Mouse (Mus musculus) megakaryocyte, embryonic 14.5 days (primary cell): ENCODE measurements around the gene Ppp4r4. TPM values are rescaled to one million over a fixed set of nuclear protein-coding genes. Genes with fewer than 3 reads are reported as not detected.

Experiments
- H3K27me3 ChIP-seq: replicated peaks from 2 replicates; pipeline ENCODE3; 2012; ENCODE audit warnings: inconsistent platforms
- H3K36me3 ChIP-seq: replicated peaks from 2 replicates; pipeline ENCODE3; 2012; ENCODE audit warnings: low read length, inconsistent platforms, mixed read lengths
- H3K4me1 ChIP-seq: 2 replicates; pipeline ENCODE4 v1.6.1; 2012; ENCODE audit warnings: inconsistent platforms
- H3K4me3 ChIP-seq: replicated peaks from 2 replicates; pipeline ENCODE3; 2012; ENCODE audit warnings: moderate library complexity, mild to moderate bottlenecking, inconsistent platforms
- H3K9me3 ChIP-seq: 2 replicates; pipeline ENCODE4 v1.6.1; 2012; ENCODE audit warnings: inconsistent platforms
- FLI1 ChIP-seq: IDR thresholded peaks from 2 replicates; pipeline ENCODE4 v1.6.1; 2012; ENCODE audit warnings: low read length, inconsistent platforms, mixed read lengths
- GATA1 ChIP-seq: IDR thresholded peaks from 3 replicates; pipeline ENCODE4 v1.6.1; 2012; ENCODE audit warnings: mixed read lengths, low read length, inconsistent platforms, borderline replicate concordance
- polyA plus RNA-seq: library from polyadenylated mRNA; stranded (reverse); fragments of >175 nt; gene quantifications from 2 replicates; pipeline ENCODE4 v1.2.3, GENCODE M21; 2012; ENCODE audit warnings: low replicate concordance; ENCODE audit not compliant: insufficient read depth

The Ppp4r4 gene
- polyA plus RNA-seq, 1 experiment, result not detected

DNA sequence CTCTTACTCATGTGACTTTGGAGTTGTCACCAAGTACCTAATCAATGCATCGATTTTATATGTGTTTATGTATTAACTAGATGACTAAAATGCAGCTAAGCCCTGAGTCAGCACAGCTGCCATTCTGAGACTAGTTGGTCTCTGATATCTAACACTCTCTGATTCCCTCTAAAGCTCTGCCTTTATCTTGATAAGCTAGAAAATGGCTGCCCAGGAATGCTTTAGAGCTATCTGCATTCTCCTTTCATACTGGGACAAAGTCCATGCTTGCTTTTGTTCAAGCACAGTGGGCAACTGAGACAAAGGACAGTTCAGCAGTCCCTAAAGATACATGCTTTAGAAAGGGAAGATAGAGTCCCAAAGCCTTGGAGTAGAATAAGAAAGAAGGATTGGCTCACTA, 83.1 kb downstream of the Ppp4r4 start:
- no peak for TF ChIP-seq FLI1
- TF ChIP-seq GATA1, result no peak
- no peaks in the 10 kb centered on the region for H3K36me3 ChIP-seq
- peaks cover 1% of the 10 kb centered on the region for H3K27me3 ChIP-seq
- no peaks in the 10 kb centered on the region for H3K4me1 ChIP-seq
- H3K4me3 ChIP-seq, result no peak overlapping the region
- H3K9me3 ChIP-seq, result peaks cover 8% of the 10 kb centered on the region

DNA sequence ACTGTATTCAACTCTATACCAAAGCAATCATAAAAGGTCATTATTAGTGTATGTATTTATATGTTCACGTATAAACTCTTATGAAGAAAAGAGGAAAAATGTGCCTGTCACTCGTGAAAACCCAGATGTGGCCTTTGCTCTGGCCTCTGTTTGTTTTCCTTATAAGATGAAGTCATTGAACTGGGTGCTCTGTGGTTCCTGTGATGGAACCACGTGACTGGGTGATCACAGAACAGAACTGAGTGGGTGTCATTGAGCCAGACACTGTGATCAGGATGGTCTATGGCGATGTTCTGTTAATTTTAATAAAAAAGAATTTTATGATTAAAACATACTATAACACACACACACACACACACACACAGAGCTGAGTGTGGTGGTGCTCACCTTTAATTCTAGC, 83.7 kb downstream of the Ppp4r4 start:
- Histone ChIP-seq H3K9me3 (peaks cover 8% of the 10 kb centered on the region), H3K4me1 (no peaks in the 10 kb centered on the region), H3K27me3 (no peaks in the 10 kb centered on the region), H3K36me3 (no peaks in the 10 kb centered on the region), H3K4me3 (no peak overlapping the region)
- TF ChIP-seq GATA1 (no peak), FLI1 (no peak)

DNA sequence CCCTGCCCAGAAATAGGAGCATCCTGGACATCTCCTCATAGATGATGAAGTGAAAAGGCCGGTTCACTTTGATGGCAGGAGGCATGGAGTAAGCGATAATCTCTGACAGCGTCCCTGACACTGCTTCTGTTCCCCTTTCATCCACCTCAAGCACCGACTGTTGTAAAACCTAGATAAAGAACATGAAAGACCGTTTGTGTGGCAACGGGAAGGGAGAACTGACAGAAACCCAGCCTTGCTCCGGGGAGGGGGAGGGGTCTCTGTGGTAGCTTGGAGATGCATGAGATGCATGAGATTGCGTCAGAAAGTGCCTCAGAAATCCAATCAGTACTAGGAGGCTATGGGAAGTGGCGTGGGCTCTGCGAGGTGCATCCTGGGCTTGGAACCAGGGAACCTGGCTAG, 84.8 kb downstream of the Ppp4r4 start:
- Histone ChIP-seq H3K27me3 (no peaks in the 10 kb centered on the region), H3K36me3 (no peaks in the 10 kb centered on the region), H3K4me1 (no peaks in the 10 kb centered on the region), H3K4me3 (no peak overlapping the region), H3K9me3 (peaks cover 8% of the 10 kb centered on the region)
- TF ChIP-seq FLI1 (no peak), GATA1 (no peak)

DNA sequence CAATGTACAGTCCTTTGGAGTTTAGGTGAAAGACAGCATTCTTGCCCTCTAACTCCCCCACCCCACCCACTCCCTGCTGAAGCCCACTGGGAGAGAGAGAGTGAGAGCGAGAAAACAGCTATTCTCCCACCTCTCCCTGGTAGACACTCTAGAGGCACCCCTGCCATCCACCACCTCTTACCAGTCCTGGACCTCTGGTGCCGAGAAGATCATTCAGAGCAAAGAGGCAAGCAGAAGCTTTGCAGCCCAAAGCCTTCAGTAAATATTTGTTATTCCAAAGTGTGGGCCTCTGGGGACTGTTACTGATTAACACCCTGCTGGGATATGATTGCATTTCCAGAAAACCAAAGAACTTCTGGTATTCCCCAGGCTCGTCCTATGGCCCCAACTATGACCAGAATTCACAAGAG, 99.1 kb downstream of the Ppp4r4 start, which contains the start of gene Serpina10:
Serpina10 (minus strand) TSS at position 242 of the 410 bp plus-strand sequence.
- peaks cover 40% of the 10 kb centered on the region for H3K9me3 ChIP-seq
- TF ChIP-seq GATA1 (no peak), FLI1 (no peak)
- H3K4me1 ChIP-seq, result no peaks in the 10 kb centered on the region
- no peak within 1 kb of the TSS for H3K4me3 ChIP-seq
- H3K27me3 ChIP-seq, result no peaks in the 10 kb centered on the region
- no peaks in the 10 kb centered on the region for H3K36me3 ChIP-seq

DNA sequence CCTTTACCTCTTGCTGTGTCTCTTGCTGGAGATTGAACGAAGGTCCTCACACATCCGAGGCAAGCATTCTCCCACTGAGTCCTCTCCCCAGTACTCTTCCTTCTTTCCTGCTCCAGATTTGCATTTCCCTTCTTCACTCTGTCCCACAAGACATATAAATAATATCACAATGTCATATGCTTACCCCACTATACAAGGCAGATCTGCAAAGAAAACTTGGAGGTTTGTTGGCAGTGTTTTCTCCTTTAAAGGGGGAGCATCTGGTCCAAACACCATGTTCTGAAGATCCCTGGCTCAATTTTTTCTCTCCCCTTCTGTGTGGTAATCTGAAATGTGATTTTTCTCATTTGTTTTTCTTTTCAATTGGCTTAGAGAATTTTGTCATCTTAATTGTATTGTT, 102.3 kb downstream of the Ppp4r4 start:
- peaks cover 31% of the 10 kb centered on the region for H3K9me3 ChIP-seq
- no peaks in the 10 kb centered on the region for H3K27me3 ChIP-seq
- TF ChIP-seq FLI1 (no peak), GATA1 (no peak)

DNA sequence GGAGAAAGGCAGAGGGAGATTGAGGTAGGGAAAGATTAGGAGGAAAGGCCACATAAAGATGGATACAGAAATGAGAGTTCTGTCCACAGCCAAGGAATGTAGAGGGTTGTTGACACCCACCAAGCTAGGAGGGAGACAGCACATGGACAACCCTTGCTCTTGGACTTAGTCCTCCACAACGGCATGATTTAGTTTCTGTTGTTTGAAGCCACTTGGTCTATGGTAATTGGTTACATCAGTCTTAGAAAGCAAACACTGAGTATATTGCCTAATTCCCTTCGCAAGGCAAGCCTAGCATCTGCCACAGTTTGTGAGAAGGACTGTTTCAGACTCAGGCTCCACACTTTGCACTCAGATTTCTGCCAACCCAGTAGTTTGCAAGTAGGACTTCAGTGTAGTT, 103.8 kb downstream of the Ppp4r4 start:
- Histone ChIP-seq H3K36me3 (no peaks in the 10 kb centered on the region), H3K4me3 (no peak overlapping the region), H3K4me1 (no peaks in the 10 kb centered on the region), H3K27me3 (no peaks in the 10 kb centered on the region), H3K9me3 (peaks cover 17% of the 10 kb centered on the region)
- TF ChIP-seq GATA1 (no peak), FLI1 (no peak)

More for the DNA sequence above, 102.3 kb downstream of the Ppp4r4 start:
- no peaks in the 10 kb centered on the region for H3K36me3 ChIP-seq
- H3K4me3 ChIP-seq, result no peak overlapping the region
- no peaks in the 10 kb centered on the region for H3K4me1 ChIP-seq

DNA sequence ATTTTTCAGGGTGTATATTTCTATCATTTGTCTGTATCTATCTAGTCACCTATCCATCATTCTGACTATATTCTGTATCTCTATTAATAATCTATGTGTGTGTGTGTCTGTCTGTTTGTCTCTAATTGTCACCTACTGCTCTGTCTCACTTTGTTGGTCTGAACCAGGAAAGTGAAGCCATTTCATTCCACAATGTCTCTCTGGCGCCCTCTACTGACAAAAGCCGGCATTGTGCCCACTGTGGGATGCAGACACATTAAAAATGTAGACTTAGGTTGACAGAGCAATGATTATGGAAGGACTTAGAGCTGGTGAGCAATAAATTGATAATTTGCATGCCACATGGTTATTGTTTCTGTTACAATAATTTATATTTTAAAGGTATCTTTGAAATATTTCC, 111.3 kb downstream of the Ppp4r4 start:
- TF ChIP-seq GATA1 (no peak), FLI1 (no peak)
- H3K27me3 ChIP-seq, result no peaks in the 10 kb centered on the region
- no peaks in the 10 kb centered on the region for H3K36me3 ChIP-seq
- no peak overlapping the region for H3K4me3 ChIP-seq
- H3K9me3 ChIP-seq, result no peaks in the 10 kb centered on the region
- no peaks in the 10 kb centered on the region for H3K4me1 ChIP-seq

DNA sequence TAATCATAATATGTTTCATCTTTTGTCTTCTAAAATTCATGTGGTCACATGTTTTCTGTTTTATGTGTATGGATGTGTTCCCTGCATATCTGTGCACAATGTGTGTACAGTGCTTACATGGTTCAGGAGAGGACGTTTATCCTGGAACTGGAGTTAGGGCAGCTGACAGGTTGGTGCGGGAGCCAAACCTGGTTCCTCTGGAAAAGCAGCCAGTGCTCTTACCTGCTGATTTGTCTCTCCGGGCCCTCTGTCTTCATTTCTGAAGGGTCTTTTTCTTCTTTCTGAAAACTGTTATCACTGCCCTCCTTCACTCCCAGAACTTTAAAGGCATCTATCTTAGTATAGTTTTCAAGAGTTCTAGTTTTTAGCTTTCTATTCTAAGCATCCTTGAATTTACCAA, 111.7 kb downstream of the Ppp4r4 start:
- no peaks in the 10 kb centered on the region for H3K27me3 ChIP-seq
- H3K4me1 ChIP-seq, result no peaks in the 10 kb centered on the region
- no peaks in the 10 kb centered on the region for H3K9me3 ChIP-seq
- no peak overlapping the region for H3K4me3 ChIP-seq
- TF ChIP-seq GATA1 (no peak), FLI1 (no peak)
- H3K36me3 ChIP-seq, result no peaks in the 10 kb centered on the region

DNA sequence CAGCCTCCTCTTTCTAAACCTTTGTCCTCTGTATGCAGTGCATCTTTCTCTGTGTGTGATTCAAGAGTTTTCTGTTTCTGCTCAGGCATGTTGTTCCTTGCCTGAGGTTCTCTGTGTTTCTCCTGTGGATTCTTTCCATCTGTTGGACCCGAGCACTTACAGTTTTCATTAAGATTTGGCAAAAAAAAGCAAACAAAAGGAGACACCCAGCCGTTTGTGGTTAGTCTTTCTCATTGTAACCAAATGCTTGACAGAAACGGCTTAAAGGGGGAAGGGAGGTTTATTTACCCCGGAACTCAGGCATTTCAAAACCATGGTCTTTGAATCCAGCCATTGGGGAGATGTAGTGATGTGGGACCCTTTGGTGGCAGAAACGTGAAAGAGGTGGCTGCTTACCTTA, 112.5 kb downstream of the Ppp4r4 start:
- Histone ChIP-seq H3K4me3 (no peak overlapping the region), H3K36me3 (no peaks in the 10 kb centered on the region), H3K27me3 (no peaks in the 10 kb centered on the region), H3K9me3 (no peaks in the 10 kb centered on the region), H3K4me1 (no peaks in the 10 kb centered on the region)
- TF ChIP-seq FLI1 (no peak), GATA1 (no peak)

DNA sequence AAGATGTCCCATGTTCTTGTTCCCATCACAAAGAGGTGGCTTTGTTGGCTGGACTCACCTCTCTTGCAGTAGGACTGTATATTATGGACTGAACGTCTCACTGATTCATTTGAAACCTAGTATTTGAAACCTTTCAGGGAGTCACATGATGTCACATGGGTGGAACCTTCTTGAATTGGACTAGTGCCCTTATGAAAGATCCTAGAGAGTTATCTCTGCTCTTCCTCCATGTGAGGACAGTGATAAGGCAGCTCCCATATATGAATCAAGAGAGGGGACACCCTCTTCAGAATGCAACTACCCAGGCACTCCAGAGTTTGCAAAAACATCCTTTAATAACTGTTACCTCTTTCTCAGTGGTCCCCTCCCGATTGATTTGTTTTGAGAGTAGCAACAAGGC, 114.2 kb downstream of the Ppp4r4 start:
- no peaks in the 10 kb centered on the region for H3K9me3 ChIP-seq
- H3K36me3 ChIP-seq, result no peaks in the 10 kb centered on the region
- H3K27me3 ChIP-seq, result no peaks in the 10 kb centered on the region
- no peak overlapping the region for H3K4me3 ChIP-seq
- H3K4me1 ChIP-seq, result no peaks in the 10 kb centered on the region
- TF ChIP-seq FLI1, result no peak

DNA sequence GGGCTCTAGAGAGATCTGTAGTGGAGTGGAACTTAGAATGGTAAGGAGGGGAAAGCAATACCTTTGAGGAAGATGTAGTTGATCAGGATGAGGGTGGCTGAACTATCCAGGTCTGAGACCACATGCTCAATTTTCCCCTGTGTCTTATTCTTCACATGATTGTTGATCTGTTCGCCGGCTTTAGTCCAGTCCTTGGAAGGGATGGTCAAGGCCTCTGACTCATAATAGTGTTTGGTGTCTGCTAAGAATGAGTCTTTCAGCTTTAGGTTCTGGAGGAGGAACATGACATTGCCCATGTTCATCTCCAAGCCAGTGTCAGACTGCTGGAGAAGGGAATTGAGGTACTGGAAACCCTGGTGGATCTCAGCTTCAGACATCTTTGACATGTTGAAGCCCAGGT, 121.8 kb downstream of the Ppp4r4 start:
- Histone ChIP-seq H3K36me3 (no peaks in the 10 kb centered on the region), H3K27me3 (no peaks in the 10 kb centered on the region), H3K4me3 (no peak overlapping the region), H3K9me3 (peaks cover 8% of the 10 kb centered on the region; the same call in 1 of the 2 replicates), H3K4me1 (no peaks in the 10 kb centered on the region)
- TF ChIP-seq GATA1, result no peak
- TF ChIP-seq FLI1, result no peak
